Mouse (Mus musculus) forebrain, embryonic 16.5 days (tissue): ENCODE results near the gene Pomp. TPM values are rescaled to one million over a fixed set of nuclear protein-coding genes. Genes with fewer than 3 reads are reported as not detected.

ENCODE experiments used
- polyA plus RNA-seq: library from polyadenylated mRNA; unstranded; fragments of >200 nt; fragmentation: Nextera tagmentation; extraction: Ambion mirVana; gene quantifications from 2 replicates; pipeline ENCODE4 v1.2.1, GENCODE M21; 2015

Gene Pomp
- polyA plus RNA-seq, 1 experiment from 2014 or later = 491 TPM

Other genes with a start within 250 kb of the Pomp start
- 13.0 and 13.2 TPM in 2 replicates for gene Flt1, start 134.4 kb upstream of the Pomp start, polyA plus RNA-seq
- 4.7 and 5.9 TPM in 2 replicates for gene Slc46a3, start 34.4 kb downstream of the Pomp start, polyA plus RNA-seq
- gene Mtus2, start 96.9 kb downstream of the Pomp start, polyA plus RNA-seq = 17.9 and 20.9 TPM in 2 replicates